Comparison of ENCODE assay signal across 23 mouse cellular contexts in genomic region chr3:68002415-68002814, GRCm38 (mm10).
DNase-seq lines count a peak whose midpoint lies in the region; ATAC-seq and TF ChIP-seq lines count a peak whose summit lies in the region.
"Had no signal": no experiment of that assay in that cellular context is flagged by ENCODE, and none has a peak within 500 bp of the region (broad histone marks: within the 10 kb centered on the region; RNA-seq: fewer than 3 reads in every experiment).

No protein-coding gene starts in this region.

- peak; percentile 38 for ATAC-seq in frontal cortex, adult (ENCODE audit: low TSS enrichment)
- peak; percentile 68; the same call in 1 of the 2 replicates for ATAC-seq in lung, embryonic 14.5 days (ENCODE audit: insufficient read depth)
- ATAC-seq in neural tube, embryonic 15.5 days (ENCODE audit: low FRiP score) = peak; percentile 55; the same call in 1 of the 2 replicates
- ATAC-seq in kidney, embryonic 14.5 days (ENCODE audit: low FRiP score, low TSS enrichment) = no peak
- ATAC-seq: activated CD4-positive, CD25-positive, alpha-beta regulatory T cell, adult 4 months; intestine, embryonic 15.5 days had no signal

- H3K4me1 ChIP-seq in lung, embryonic 14.5 days (ENCODE audit: insufficient read depth) = no peaks in the 10 kb centered on the region
- H3K4me1 ChIP-seq in neural tube, embryonic 15.5 days = no peaks in the 10 kb centered on the region
- no peaks in the 10 kb centered on the region for H3K4me1 ChIP-seq in kidney, embryonic 14.5 days (ENCODE audit: control insufficient read depth, insufficient read depth, low read length)
- H3K4me1 ChIP-seq: embryonic facial prominence, embryonic 12.5 days; heart, embryonic 15.5 days; intestine, embryonic 15.5 days had no signal

- TF ChIP-seq CTCF in lung, embryonic 14.5 days (IDR thresholded peaks at IDR 0.05; ENCODE audit: low read depth) = no peak

- no peaks in the 10 kb centered on the region for H3K36me3 ChIP-seq in lung, embryonic 14.5 days (ENCODE audit: insufficient read depth)
- no peaks in the 10 kb centered on the region for H3K36me3 ChIP-seq in neural tube, embryonic 15.5 days
- H3K36me3 ChIP-seq in kidney, embryonic 14.5 days (ENCODE audit: control insufficient read depth, insufficient read depth, low read length) = no peaks in the 10 kb centered on the region
- H3K36me3 ChIP-seq: embryonic facial prominence, embryonic 12.5 days; G1E; heart, embryonic 15.5 days; intestine, embryonic 15.5 days; midbrain, embryonic 12.5 days had no signal

- no peaks in the 10 kb centered on the region for H3K9me3 ChIP-seq in lung, embryonic 14.5 days (ENCODE audit: low read depth, low read length)
- no peaks in the 10 kb centered on the region for H3K9me3 ChIP-seq in neural tube, embryonic 15.5 days (replicated peaks)
- H3K9me3 ChIP-seq in kidney, embryonic 14.5 days (ENCODE audit: control insufficient read depth, low read length) = no peaks in the 10 kb centered on the region
- H3K9me3 ChIP-seq: embryonic facial prominence, embryonic 12.5 days; heart, embryonic 15.5 days; intestine, embryonic 15.5 days; midbrain, embryonic 12.5 days had no signal

- H3K4me2 ChIP-seq in lung, embryonic 14.5 days = no peak overlapping the region
- no peak overlapping the region for H3K4me2 ChIP-seq in neural tube, embryonic 15.5 days
- H3K4me2 ChIP-seq in kidney, embryonic 14.5 days (replicated peaks; ENCODE audit: low read depth, low read length) = no peak overlapping the region
- H3K4me2 ChIP-seq: embryonic facial prominence, embryonic 12.5 days; heart, embryonic 15.5 days; intestine, embryonic 15.5 days; midbrain, embryonic 12.5 days had no signal

- H3K9ac ChIP-seq in lung, embryonic 14.5 days = no peak overlapping the region
- no peak overlapping the region for H3K9ac ChIP-seq in neural tube, embryonic 15.5 days (replicated peaks)
- no peak overlapping the region for H3K9ac ChIP-seq in kidney, embryonic 14.5 days (ENCODE audit: low read depth, low read length)
- H3K9ac ChIP-seq: embryonic facial prominence, embryonic 12.5 days; heart, embryonic 15.5 days; intestine, embryonic 15.5 days; liver, embryonic 14.5 days; midbrain, embryonic 12.5 days had no signal

- peak overlapping the region; percentile 6; the same call in 1 of the 2 replicates for H3K27ac ChIP-seq in lung, embryonic 14.5 days (ENCODE audit: low read depth)
- no peak overlapping the region for H3K27ac ChIP-seq in neural tube, embryonic 15.5 days (replicated peaks)
- H3K27ac ChIP-seq in kidney, embryonic 14.5 days (ENCODE audit: low read depth, low read length) = no peak overlapping the region
- H3K27ac ChIP-seq: embryonic facial prominence, embryonic 12.5 days; heart, adult 2 months; heart, embryonic 15.5 days; intestine, embryonic 15.5 days; liver, embryonic 14.5 days; macrophage; midbrain, embryonic 12.5 days had no signal

- no peak overlapping the region for H3K4me3 ChIP-seq in lung, embryonic 14.5 days (ENCODE audit: low read depth, low read length)
- no peak overlapping the region for H3K4me3 ChIP-seq in neural tube, embryonic 15.5 days (replicated peaks)
- no peak overlapping the region for H3K4me3 ChIP-seq in kidney, embryonic 14.5 days (ENCODE audit: low read length)
- H3K4me3 ChIP-seq: embryonic facial prominence, embryonic 12.5 days; erythroblast, embryonic 14.5 days; heart, adult 2 months; heart, embryonic 15.5 days; intestine, embryonic 15.5 days; midbrain, embryonic 12.5 days had no signal

- H3K27me3 ChIP-seq in lung, embryonic 14.5 days (ENCODE audit: insufficient read depth, low read length) = no peaks in the 10 kb centered on the region
- H3K27me3 ChIP-seq in neural tube, embryonic 15.5 days (replicated peaks) = no peaks in the 10 kb centered on the region
- no peaks in the 10 kb centered on the region for H3K27me3 ChIP-seq in kidney, embryonic 14.5 days (ENCODE audit: control insufficient read depth, insufficient read depth, low read length)
- H3K27me3 ChIP-seq: embryonic facial prominence, embryonic 12.5 days; heart, embryonic 15.5 days; intestine, embryonic 15.5 days; midbrain, embryonic 12.5 days had no signal

- WGBS in lung, embryonic 14.5 days = 60% methylated on average over 4 of the region's 4 CpGs
- WGBS in neural tube, embryonic 15.5 days = 63% methylated on average over 4 of the region's 4 CpGs
- 84% methylated on average over 4 of the region's 4 CpGs for WGBS in kidney, embryonic 14.5 days

- DNase-seq in frontal cortex, postnatal 25 days (ENCODE audit: low spot score in 2 of 2) = no peak
- DNase-seq in lung, embryonic 14.5 days = peak; percentile 22
- DNase-seq in lung, postnatal 36 days = no peak
- no peak for DNase-seq in neural tube, embryonic 10.5 days (ENCODE audit: extremely low spot score, low spot score)
- DNase-seq: adrenal gland, postnatal 10 days; cerebellum, adult 11 months; cerebellum, postnatal 10 days; gastrocnemius, postnatal 25 days; heart, adult 2 months; kidney, adult 9 months; kidney, postnatal 36 days had no signal
